9 mouse cellular contexts compared by ENCODE assay signal in genomic region chr4:111720662-111721003, GRCm38 (mm10). TPM values are rescaled to one million over a fixed set of nuclear protein-coding genes. Genes with fewer than 3 reads are reported as not detected.
A peak's percentile ranks its signal among the peaks of the same experiment; 100 is the strongest.
DNase-seq lines count a peak whose midpoint lies in the region; ATAC-seq and TF ChIP-seq lines count a peak whose summit lies in the region.
"Had no signal": no experiment of that assay in that cellular context is flagged by ENCODE, and none has a peak within 500 bp of the region (broad histone marks: within the 10 kb centered on the region; RNA-seq: fewer than 3 reads in every experiment).

No protein-coding gene starts in this region.

- no peak for TF ChIP-seq POLR2A in cortical plate, adult 2 months (IDR thresholded peaks at IDR 0.05; ENCODE audit: extremely low read depth, insufficient read depth, low read length)

- H3K9me3 ChIP-seq in hindbrain, postnatal 0 days (ENCODE audit: low read length): no peaks in the 10 kb centered on the region
- H3K9me3 ChIP-seq in midbrain, embryonic 16.5 days (replicated peaks; ENCODE audit: control insufficient read depth, low read length, poor library complexity, severe bottlenecking): no peaks in the 10 kb centered on the region

- no peaks in the 10 kb centered on the region for H3K27me3 ChIP-seq in hindbrain, postnatal 0 days (ENCODE audit: insufficient read depth, low read length)
- H3K27me3 ChIP-seq in midbrain, embryonic 16.5 days (ENCODE audit: control insufficient read depth, insufficient read depth, low read depth, low read length): no peaks in the 10 kb centered on the region

- no peaks in the 10 kb centered on the region; the same call in 1 of the 2 replicates for H3K4me1 ChIP-seq in cortical plate, adult 2 months (ENCODE audit: control insufficient read depth, insufficient read depth, low read length)
- no peaks in the 10 kb centered on the region for H3K4me1 ChIP-seq in hindbrain, postnatal 0 days (ENCODE audit: insufficient read depth, low read length)
- no peaks in the 10 kb centered on the region for H3K4me1 ChIP-seq in midbrain, embryonic 16.5 days (ENCODE audit: control insufficient read depth, insufficient read depth, low read length)

- peak; percentile 4 for DNase-seq in kidney, adult 18-20 months
- no peak for DNase-seq in kidney, postnatal 10 days
- no peak for DNase-seq in hindbrain, postnatal 0 days (ENCODE audit: low spot score)
- DNase-seq in cerebellum, postnatal 4 days (ENCODE audit: low spot score in 2 of 2): no peak
- no peak for DNase-seq in yolk sac, embryonic 10.5 days (ENCODE audit: low spot score)
- no peak for DNase-seq in kidney, adult 11 months

- ATAC-seq in hindbrain, postnatal 0 days: no peak
- ATAC-seq in midbrain, embryonic 16.5 days: peak; percentile 32; the same call in 1 of the 2 replicates

- WGBS in hindbrain, postnatal 0 days: 16% methylated on average over 2 of the region's 2 CpGs
- WGBS in midbrain, embryonic 16.5 days: 9% methylated on average over 2 of the region's 2 CpGs

- no peaks in the 10 kb centered on the region for H3K36me3 ChIP-seq in hindbrain, postnatal 0 days (ENCODE audit: insufficient read depth, low read length)
- no peaks in the 10 kb centered on the region for H3K36me3 ChIP-seq in midbrain, embryonic 16.5 days (ENCODE audit: control insufficient read depth, insufficient read depth, low read length)
- H3K36me3 ChIP-seq: G1E had no signal

- peak overlapping the region; percentile 90 for H3K4me2 ChIP-seq in hindbrain, postnatal 0 days (ENCODE audit: low read depth, low read length)
- H3K4me2 ChIP-seq in midbrain, embryonic 16.5 days (ENCODE audit: low read length): peak overlapping the region; percentile 85

- no peak overlapping the region for H3K27ac ChIP-seq in cortical plate, adult 2 months (ENCODE audit: insufficient read depth, low read length)
- H3K27ac ChIP-seq in hindbrain, postnatal 0 days: peak overlapping the region; percentile 66; the same call in 1 of the 2 replicates
- H3K27ac ChIP-seq in midbrain, embryonic 16.5 days (ENCODE audit: low read length): no peak overlapping the region

- no peak for TF ChIP-seq CTCF in cortical plate, adult 2 months (IDR thresholded peaks at IDR 0.05; ENCODE audit: extremely low read depth, insufficient read depth, low read length)
- TF ChIP-seq CTCF in hindbrain, postnatal 0 days (IDR thresholded peaks at IDR 0.05; ENCODE audit: low read depth): no peak

- peak overlapping the region; percentile 63; the same call in 1 of the 2 replicates for H3K9ac ChIP-seq in hindbrain, postnatal 0 days (replicated peaks; ENCODE audit: low read length)
- H3K9ac ChIP-seq in midbrain, embryonic 16.5 days (ENCODE audit: low read depth, low read length): no peak overlapping the region

- H3K4me3 ChIP-seq in cortical plate, adult 2 months (ENCODE audit: insufficient read depth, low read length): peak overlapping the region; percentile 55; the same call in 1 of the 2 replicates
- H3K4me3 ChIP-seq in hindbrain, postnatal 0 days (ENCODE audit: low read length): peak overlapping the region; percentile 86
- peak overlapping the region; percentile 87 for H3K4me3 ChIP-seq in midbrain, embryonic 16.5 days (ENCODE audit: low read depth, low read length)

RNA-seq across cellular contexts. Expression of gene Spata6, which starts 0.8 kb away (rescaled TPM):
- 4.3 and 4.9 TPM in 2 replicates for polyA plus RNA-seq in cortical plate, adult 2 months (2012; rRNA removed)
- total RNA-seq in hindbrain, postnatal 0 days (2014; rRNA removed): 11.9 and 14.6 TPM in 2 replicates
- polyA plus RNA-seq in hindbrain, postnatal 0 days (2015; fragmentation: Nextera tagmentation; extraction: Ambion mirVana): 21.2 and 21.7 TPM in 2 replicates
- polyA plus RNA-seq in midbrain, embryonic 16.5 days (2015; fragmentation: Nextera tagmentation; extraction: Ambion mirVana): 14.5 and 14.9 TPM in 2 replicates
- polyA plus RNA-seq: G1E had no signal
